Mouse (Mus musculus) liver, adult 2 months (tissue): Measurements from ENCODE around the gene Slc7a6. TPM values are rescaled to one million over a fixed set of nuclear protein-coding genes. Genes with fewer than 3 reads are reported as not detected.
A peak's percentile ranks its signal among the peaks of the same experiment; 100 is the strongest.

ENCODE experiments used
- DNase-seq: peaks from one replicate; pipeline ENCODE4 v3.0.0-alpha.2; 2011; ENCODE audit warnings: low read depth, low spot score; ENCODE audit errors: extremely low read depth
- H3K27ac ChIP-seq: fragments of 200-500 bp; replicated peaks from 2 replicates; pipeline ENCODE4 v1.5.1; 2012; ENCODE audit warnings: low read depth, mild to moderate bottlenecking, control low read depth, inconsistent platforms, low read length; ENCODE audit not compliant: insufficient read depth
- H3K27me3 ChIP-seq: fragments of 200-500 bp; 2 replicates; pipeline ENCODE4 v1.6.1; 2012; ENCODE audit warnings: mild to moderate bottlenecking, moderate library complexity, low read length, inconsistent platforms; ENCODE audit not compliant: control insufficient read depth, insufficient read depth
- H3K36me3 ChIP-seq: fragments of 200-500 bp; 2 replicates; pipeline ENCODE4 v1.6.1; 2012; ENCODE audit warnings: low read length, inconsistent platforms; ENCODE audit not compliant: control insufficient read depth, insufficient read depth
- H3K4me1 ChIP-seq: fragments of 200-500 bp; 2 replicates; pipeline ENCODE4 v1.6.1; 2011; ENCODE audit warnings: low read length; ENCODE audit not compliant: control insufficient read depth, insufficient read depth
- H3K4me3 ChIP-seq: fragments of 200-500 bp; 2 replicates; pipeline ENCODE4 v1.5.1; 2011; ENCODE audit warnings: low read depth, mild to moderate bottlenecking, control low read depth, low read length, moderate library complexity; ENCODE audit not compliant: insufficient read depth
- H3K79me2 ChIP-seq: fragments of 200-500 bp; 2 replicates; pipeline ENCODE4 v1.6.1; 2012; ENCODE audit warnings: inconsistent platforms, mild to moderate bottlenecking, low read length, moderate library complexity; ENCODE audit not compliant: control insufficient read depth, insufficient read depth
- H3K9ac ChIP-seq: fragments of 200-500 bp; 2 replicates; pipeline ENCODE4 v1.6.1; 2012; ENCODE audit warnings: low read depth, mild to moderate bottlenecking, control low read depth, inconsistent platforms, low read length
- CTCF ChIP-seq: fragments of 200-500 bp; IDR thresholded peaks from 2 replicates; pipeline ENCODE4 v1.5.1; 2011; ENCODE audit warnings: low read depth, low read length, control low read depth
- POLR2A ChIP-seq: fragments of 200-500 bp; IDR thresholded peaks from 2 replicates; pipeline ENCODE4 v1.6.1; 2011; ENCODE audit warnings: low read length, control low read depth; ENCODE audit not compliant: insufficient read depth; ENCODE audit errors: extremely low read depth
- WGBS: fragments of 180-500 bp; shearing (Covaris S2); methylation state at CpG from one replicate; pipeline ENCODE4 v1.1.7; 2018; 5-methylcytosine and 5-hydroxymethylcytosine counted together
- polyA plus RNA-seq: library from polyadenylated mRNA; depleted of rRNA; stranded (reverse); fragments of >200 nt; gene quantifications from 2 replicates; pipeline ENCODE4 v1.2.3, GENCODE M21; 2012
- total RNA-seq: library from RNA; depleted of rRNA; stranded (reverse); fragments of >200 nt; gene quantifications from 2 replicates; pipeline ENCODE4 v1.2.3, GENCODE M21; 2014

Slc7a6 gene
- total and polyA plus RNA-seq, 2 experiments = 0.09 to 0.91 TPM

DNA sequence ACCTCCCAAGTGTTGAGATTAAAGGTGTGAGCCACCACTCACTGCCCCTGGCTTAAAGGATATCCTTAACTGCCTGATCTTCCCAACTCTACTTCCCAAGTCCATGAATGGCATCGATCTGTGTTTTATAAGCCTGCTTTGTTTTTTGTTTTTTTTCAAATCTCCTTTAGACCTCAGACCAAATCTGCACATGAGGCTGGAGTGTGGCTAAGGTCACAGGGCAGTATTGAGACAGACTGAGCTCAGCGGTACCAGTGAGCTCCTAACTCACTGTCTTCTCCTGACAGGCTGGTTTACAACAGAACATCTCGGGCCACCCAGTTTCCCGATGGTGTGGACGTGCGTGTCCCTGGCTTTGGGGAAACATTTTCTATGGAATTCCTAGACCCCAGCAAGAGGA, 8.8 kb upstream of the Slc7a6 start:
- peaks cover 4% of the 10 kb centered on the region for H3K36me3 ChIP-seq
- no peak overlapping the region for H3K4me3 ChIP-seq
- H3K9ac ChIP-seq = no peak overlapping the region
- H3K27ac ChIP-seq = no peak overlapping the region
- WGBS = 88% methylated on average over 6 of the region's 6 CpGs
- H3K79me2 ChIP-seq = no peaks in the 10 kb centered on the region
- no peaks in the 10 kb centered on the region for H3K4me1 ChIP-seq
- TF ChIP-seq CTCF (no peak), POLR2A (no peak)
- H3K27me3 ChIP-seq = no peaks in the 10 kb centered on the region
- DNase-seq = peak; percentile 85

DNA sequence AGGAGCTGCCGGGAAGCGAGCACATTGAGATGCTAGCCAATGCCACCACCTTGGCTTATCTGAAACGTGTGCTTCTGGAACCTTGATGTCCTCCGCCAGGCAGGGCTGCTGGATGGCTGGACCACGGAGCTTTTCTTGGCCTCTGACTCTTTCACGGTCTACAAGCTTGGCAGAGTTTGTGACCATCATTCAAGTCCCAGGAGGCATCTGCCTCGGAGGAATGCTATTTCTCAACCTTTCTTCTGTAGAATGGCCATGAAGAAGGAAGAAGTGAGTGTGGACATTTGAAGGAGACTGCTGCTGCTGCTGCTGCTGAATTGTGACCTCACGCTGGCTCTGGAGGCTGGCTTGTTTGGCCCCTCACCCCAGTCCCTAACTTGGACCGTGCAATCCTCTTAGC, 5.4 kb upstream of the Slc7a6 start:
- no peaks in the 10 kb centered on the region for H3K27me3 ChIP-seq
- no peak for DNase-seq
- H3K27ac ChIP-seq = no peak overlapping the region
- WGBS = 87% methylated on average over 9 of the region's 9 CpGs
- H3K4me3 ChIP-seq = no peak overlapping the region
- TF ChIP-seq POLR2A = no peak
- TF ChIP-seq CTCF = no peak
- no peak overlapping the region for H3K9ac ChIP-seq
- H3K36me3 ChIP-seq = peaks cover 3% of the 10 kb centered on the region; the same call in 1 of the 2 replicates
- no peaks in the 10 kb centered on the region for H3K4me1 ChIP-seq
- H3K79me2 ChIP-seq = no peaks in the 10 kb centered on the region

- Histone ChIP-seq H3K79me2 (no peaks in the 10 kb centered on the region), H3K4me1 (peaks cover 7% of the 10 kb centered on the region; the same call in 1 of the 2 replicates), H3K4me3 (no peak overlapping the region), H3K36me3 (peaks cover 3% of the 10 kb centered on the region; the same call in 1 of the 2 replicates), H3K9ac (no peak overlapping the region), H3K27ac (no peak overlapping the region), H3K27me3 (peaks cover 11% of the 10 kb centered on the region)
- 44% methylated on average over 4 of the region's 4 CpGs for WGBS
- DNase-seq = peak; percentile 53
- TF ChIP-seq CTCF (peak; percentile 75), POLR2A (no peak)
These were observed 3.2 kb upstream of the Slc7a6 start for GRCm38 (mm10) chr8:106165460-106165859.

GRCm38 (mm10) chr8:106169017-106169933, 618 bp downstream of the Slc7a6 start:
- no peaks in the 10 kb centered on the region for H3K79me2 ChIP-seq
- no peaks in the 10 kb centered on the region for H3K36me3 ChIP-seq
- H3K9ac ChIP-seq = peak overlapping the region; percentile 69
- H3K4me3 ChIP-seq = peak overlapping the region; percentile 80
- no peak for DNase-seq
- WGBS = 4% methylated on average over 53 of the region's 54 CpGs
- H3K4me1 ChIP-seq = peaks cover 7% of the 10 kb centered on the region; the same call in 1 of the 2 replicates
- H3K27me3 ChIP-seq = peaks cover 11% of the 10 kb centered on the region
- TF ChIP-seq CTCF = no peak
- no peak for TF ChIP-seq POLR2A
- no peak overlapping the region for H3K27ac ChIP-seq

- Histone ChIP-seq H3K79me2 (no peaks in the 10 kb centered on the region), H3K27me3 (peaks cover 11% of the 10 kb centered on the region), H3K36me3 (no peaks in the 10 kb centered on the region), H3K4me3 (no peak overlapping the region), H3K9ac (no peak overlapping the region), H3K4me1 (peaks cover 7% of the 10 kb centered on the region; the same call in 1 of the 2 replicates), H3K27ac (no peak overlapping the region)
- TF ChIP-seq CTCF (no peak), POLR2A (no peak)
- no peak for DNase-seq
- 36% methylated on average over 6 of the region's 6 CpGs for WGBS
These were observed 1.4 kb downstream of the Slc7a6 start for GRCm38 (mm10) chr8:106169934-106170480.

DNA sequence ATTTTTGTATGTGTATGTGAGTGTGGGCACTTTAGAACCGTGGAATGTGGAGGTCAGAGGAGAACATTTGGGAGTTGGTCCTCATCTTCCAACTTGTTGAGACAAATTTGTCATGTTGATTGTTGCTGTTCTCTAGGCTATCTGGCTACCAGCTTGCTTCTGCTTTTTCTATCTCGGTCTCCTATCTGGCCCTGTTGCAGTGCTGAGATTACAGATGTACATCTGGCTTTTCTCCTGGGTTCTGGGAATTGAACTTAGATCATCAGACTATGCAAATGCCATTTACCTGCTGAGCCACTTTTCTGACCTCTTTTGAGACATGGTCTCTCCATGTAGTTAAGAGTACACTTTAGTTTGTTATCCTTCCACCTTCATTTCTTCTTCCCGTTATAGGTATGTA, 4.9 kb downstream of the Slc7a6 start:
- WGBS = 84% methylated on average over 3 of the region's 3 CpGs

More for the DNA sequence above, 4.9 kb downstream of the Slc7a6 start:
- Histone ChIP-seq H3K36me3 (no peaks in the 10 kb centered on the region), H3K27me3 (peaks cover 8% of the 10 kb centered on the region), H3K79me2 (no peaks in the 10 kb centered on the region), H3K27ac (no peak overlapping the region), H3K4me1 (peaks cover 7% of the 10 kb centered on the region; the same call in 1 of the 2 replicates), H3K9ac (no peak overlapping the region), H3K4me3 (no peak overlapping the region)
- DNase-seq = no peak
- TF ChIP-seq CTCF = no peak
- no peak for TF ChIP-seq POLR2A
